Mouse (Mus musculus) gastrocnemius, adult 18-20 months (tissue): ENCODE data around the gene Camta1. TPM values are rescaled to one million over a fixed set of nuclear protein-coding genes. Genes with fewer than 3 reads are reported as not detected.

ENCODE experiments used
- DNase-seq: peaks from one replicate; pipeline ENCODE4 v3.0.0; 2021; ENCODE audit warnings: low spot score
- total RNA-seq, 2 experiments: library from RNA; stranded (reverse); gene quantifications; 2 replicates each; pipeline ENCODE4 v1.2.3; 2021

Gene Camta1
- total RNA-seq, 2 experiments from 2014 or later, result 99.5 to 122 TPM

- peak; percentile 70 for DNase-seq
These were observed 989.5 kb downstream of the Camta1 start for GRCm38 (mm10) chr4:150872139-150872651.

DNA sequence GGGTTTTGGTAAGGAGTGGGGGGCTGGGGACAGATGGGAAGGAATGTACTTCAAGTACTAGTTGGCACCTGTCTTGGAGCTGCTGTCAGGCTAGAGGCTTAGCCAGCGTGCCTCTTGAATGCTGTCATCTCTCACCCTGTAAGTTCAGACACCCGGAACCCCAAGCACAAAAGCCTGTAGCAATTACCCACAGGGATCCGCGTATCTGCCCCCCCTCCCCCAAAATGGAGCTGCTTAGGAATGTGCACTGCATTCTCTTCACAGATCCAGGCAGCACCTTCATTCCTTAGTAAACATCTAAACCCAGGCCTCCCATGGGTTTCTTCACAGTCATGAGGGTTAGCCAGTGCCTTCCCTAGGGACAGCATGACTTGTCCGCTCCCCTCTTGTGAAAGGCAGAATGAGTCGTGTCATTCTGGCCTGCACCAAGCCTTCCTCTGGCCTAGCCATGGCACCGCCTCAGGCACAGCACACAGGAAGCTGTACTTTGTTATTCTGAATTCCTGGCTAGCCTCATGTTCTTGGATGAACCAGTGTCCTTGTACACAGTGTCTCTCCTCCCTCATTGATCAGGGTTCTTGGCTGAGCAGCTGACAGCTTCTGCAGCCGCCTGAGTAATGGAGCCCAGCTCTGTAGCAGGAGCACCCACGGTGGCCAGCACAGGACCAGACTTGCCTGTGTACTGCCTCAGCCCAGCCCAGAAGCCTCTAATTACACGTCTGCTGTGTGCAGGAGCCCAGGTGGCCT is 990.1 kb downstream of the Camta1 start:
- peak; percentile 80 for DNase-seq

DNA sequence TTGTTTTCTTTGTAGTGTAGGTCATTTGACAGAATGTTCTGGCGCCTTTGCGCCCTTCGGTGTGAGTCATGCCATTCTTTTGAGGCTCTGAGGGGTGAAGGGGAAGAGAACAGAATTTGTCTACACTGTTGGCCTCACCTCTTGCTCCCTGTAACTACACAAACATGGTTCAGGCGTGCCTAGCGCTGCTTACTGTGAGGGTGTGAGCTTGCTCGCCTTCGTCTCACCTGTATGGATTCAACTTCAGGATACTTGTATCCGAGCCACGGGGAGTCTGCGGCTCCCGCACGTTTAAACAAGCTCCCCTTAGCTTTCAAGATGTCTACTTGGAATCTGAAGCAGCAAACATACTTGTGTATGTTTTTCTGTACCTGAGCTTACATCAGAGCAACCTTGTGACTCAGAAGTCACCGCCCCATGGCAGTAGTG is 990.7 kb downstream of the Camta1 start:
- no peak for DNase-seq

GRCm38 (mm10) chr4:150869276-150870197 is 992.1 kb downstream of the Camta1 start:
- DNase-seq, result no peak

DNA sequence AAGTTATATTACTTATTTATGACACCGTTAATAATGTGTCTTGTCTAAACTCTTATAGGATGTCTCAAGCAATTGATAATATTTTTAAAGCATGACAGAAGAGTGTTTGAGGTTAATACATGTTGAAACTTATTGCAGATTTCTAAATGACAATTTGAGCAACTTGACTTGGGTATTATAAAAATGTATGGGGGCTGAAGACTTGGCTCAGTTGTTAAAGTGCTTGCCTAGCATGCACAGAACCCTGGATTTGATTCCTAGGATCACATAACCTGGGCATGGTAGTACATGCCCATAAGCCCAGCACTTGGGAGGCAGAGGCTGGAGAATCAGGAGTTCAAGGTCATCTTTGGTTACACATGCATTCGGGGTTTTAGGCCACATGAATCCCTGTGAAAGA is 992.8 kb downstream of the Camta1 start:
- DNase-seq, result no peak

- DNase-seq, result no peak
These were observed 993.5 kb downstream of the Camta1 start for GRCm38 (mm10) chr4:150868161-150868560.

Other genes with a start within 250 kb of the Camta1 start
- 10 to 100 TPM; 47.9 to 52.6 TPM for gene Dnajc11, start 71.8 kb upstream of the Camta1 start, total RNA-seq
- 10 to 100 TPM; 30.0 to 33.3 TPM for gene Thap3, start 127.1 kb upstream of the Camta1 start, total RNA-seq
- gene Phf13, start 134.4 kb upstream of the Camta1 start, total RNA-seq, result 1 to 10 TPM; 4.6 to 4.7 TPM
- gene Klhl21, start 146.9 kb upstream of the Camta1 start, total RNA-seq, result 100 to 1,000 TPM in 1 of 2 experiments, 10 to 100 TPM in 1; 98.5 to 113 TPM
- gene Zbtb48, start 165.8 kb upstream of the Camta1 start, total RNA-seq, result 1 to 10 TPM; 2.2 to 3.1 TPM
- gene Tas1r1, start 176.7 kb upstream of the Camta1 start, total RNA-seq, result under 1 TPM; 0.52 to 0.91 TPM
- 1 to 10 TPM; 8.7 to 9.5 TPM for gene Nol9, start 177.4 kb upstream of the Camta1 start, total RNA-seq
- gene Plekhg5, start 210.6 kb upstream of the Camta1 start, total RNA-seq, result 1 to 10 TPM; 5.0 to 6.5 TPM